Mouse (Mus musculus) gastrocnemius, postnatal 36 days (tissue): ENCODE measurements around the gene Fam102a. TPM values are rescaled to one million over a fixed set of nuclear protein-coding genes. Genes with fewer than 3 reads are reported as not detected.

Source experiments
- DNase-seq, 2 experiments: peaks; one replicate each; pipeline ENCODE4 v3.0.0; 2022
- intact Hi-C: fragments of 180-260 bp; cut with DNase I; formaldehyde crosslinking; loops from one replicate; pipeline ENCODE4 v1.15.1; 2025
- total RNA-seq, 2 experiments: library from RNA; stranded (reverse); gene quantifications; 2 replicates each; pipeline ENCODE4 v1.2.3; 2021

The Fam102a gene
- total RNA-seq, 2 experiments from 2014 or later: 2.6 to 2.7 TPM

- intact Hi-C loops: no loop called here
- peak in 1 of 2 experiments; percentile 27 for DNase-seq
Observed at GRCm38 (mm10) chr2:32509287-32509686, 25.8 kb upstream of the Fam102a start.

- DNase-seq: no peak
- intact Hi-C loops: no loop called here
Observed at GRCm38 (mm10) chr2:32509896-32510295, 25.2 kb upstream of the Fam102a start.

GRCm38 (mm10) chr2:32512592-32512991 lies 22.5 kb upstream of the Fam102a start:
- intact Hi-C loops: no loop called here
- no peak for DNase-seq

GRCm38 (mm10) chr2:32514335-32514734 lies 20.8 kb upstream of the Fam102a start:
- no peak for DNase-seq
- intact Hi-C loops: no loop called here

GRCm38 (mm10) chr2:32517233-32517867 lies 17.8 kb upstream of the Fam102a start:
- intact Hi-C loops: no loop called here
- DNase-seq: no peak

GRCm38 (mm10) chr2:32520034-32520990 lies 14.8 kb upstream of the Fam102a start:
- intact Hi-C loops: no loop called here
- no peak for DNase-seq

- DNase-seq: no peak
- intact Hi-C loops: no loop called here
Observed at GRCm38 (mm10) chr2:32524536-32525031, 10.5 kb upstream of the Fam102a start.

GRCm38 (mm10) chr2:32525816-32526215 lies 9.3 kb upstream of the Fam102a start:
- no peak for DNase-seq
- intact Hi-C loops: no loop called here

- no peak for DNase-seq
- intact Hi-C loops: no loop called here
Observed at GRCm38 (mm10) chr2:32527468-32527966, 7.6 kb upstream of the Fam102a start.

- intact Hi-C loops: no loop called here
- no peak for DNase-seq
Observed at GRCm38 (mm10) chr2:32528326-32528725, 6.8 kb upstream of the Fam102a start.

GRCm38 (mm10) chr2:32530479-32530878 lies 4.7 kb upstream of the Fam102a start:
- no peak for DNase-seq
- intact Hi-C loops: no loop called here

GRCm38 (mm10) chr2:32533163-32533562 lies 2.0 kb upstream of the Fam102a start:
- no peak for DNase-seq
- intact Hi-C loops: no loop called here

GRCm38 (mm10) chr2:32534061-32534732 lies 935 bp upstream of the Fam102a start:
- intact Hi-C loops: no loop called here
- DNase-seq: no peak

- intact Hi-C loops: no loop called here
- peak; percentile 35 to 48 for DNase-seq
Observed at GRCm38 (mm10) chr2:32535501-32535991, 414 bp downstream of the Fam102a start.

GRCm38 (mm10) chr2:32536086-32536633 lies 1.0 kb downstream of the Fam102a start:
- intact Hi-C loops: no loop called here

GRCm38 (mm10) chr2:32536634-32537359 lies 1.7 kb downstream of the Fam102a start:
- DNase-seq: peak in 1 of 2 experiments; percentile 27
- intact Hi-C loops: no loop called here

More at GRCm38 (mm10) chr2:32536086-32536633, 1.0 kb downstream of the Fam102a start:
- DNase-seq: peak in 1 of 2 experiments; percentile 43

GRCm38 (mm10) chr2:32537360-32537905 lies 2.3 kb downstream of the Fam102a start:
- no peak for DNase-seq
- intact Hi-C loops: no loop called here

- intact Hi-C loops: no loop called here
- DNase-seq: no peak
Observed at GRCm38 (mm10) chr2:32537941-32538340, 2.8 kb downstream of the Fam102a start.

- no peak for DNase-seq
- intact Hi-C loops: no loop called here
Observed at GRCm38 (mm10) chr2:32538461-32538860, 3.3 kb downstream of the Fam102a start.
